In the genomic region with DNA sequence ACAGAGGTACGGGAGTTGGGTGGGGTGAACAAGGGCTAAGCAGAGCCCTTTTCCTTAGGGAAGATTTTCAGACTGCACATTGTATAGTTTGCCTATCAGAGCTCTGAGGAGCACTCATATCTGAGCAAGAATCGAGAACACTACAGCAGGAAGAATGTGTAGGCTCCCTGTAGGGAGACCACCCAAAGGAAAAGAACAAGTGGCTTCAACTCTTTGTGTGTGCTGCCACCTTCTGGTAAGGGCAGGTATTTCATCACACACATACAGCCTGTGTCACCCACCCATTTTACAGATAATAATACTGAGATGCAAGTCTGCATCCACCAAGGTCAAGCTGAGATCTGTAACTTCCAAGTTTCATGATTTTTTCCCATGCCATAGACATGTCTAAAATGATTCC, we compare ENCODE assay signal across 8 mouse cellular contexts.
DNase-seq lines count a peak whose midpoint lies in the region; ATAC-seq and TF ChIP-seq lines count a peak whose summit lies in the region.

No protein-coding gene starts in this region.

- WGBS in cerebellum, adult 2 months: 49% methylated on average over 2 of the region's 2 CpGs
- WGBS in neural tube, embryonic 11.5 days: 47% methylated on average over 2 of the region's 2 CpGs

- no peaks in the 10 kb centered on the region for H3K36me3 ChIP-seq in neural tube, embryonic 11.5 days (ENCODE audit: control insufficient read depth, insufficient read depth, low read length)

- no peak overlapping the region for H3K9ac ChIP-seq in neural tube, embryonic 11.5 days (ENCODE audit: low read length)

- peak; percentile 27; the same call in 1 of the 2 replicates for TF ChIP-seq CTCF in cerebellum, adult 2 months (IDR thresholded peaks at IDR 0.05; ENCODE audit: borderline replicate concordance, insufficient read depth, low read depth, low read length)

- H3K4me3 ChIP-seq in cerebellum, adult 2 months (replicated peaks; ENCODE audit: insufficient read depth, low read depth, low read length): no peak overlapping the region
- no peak overlapping the region for H3K4me3 ChIP-seq in neural tube, embryonic 11.5 days (ENCODE audit: low read depth, low read length)

- no peaks in the 10 kb centered on the region for H3K9me3 ChIP-seq in neural tube, embryonic 11.5 days (ENCODE audit: control insufficient read depth, low read length)

- ATAC-seq in neural tube, embryonic 11.5 days (ENCODE audit: insufficient read depth, low FRiP score, low TSS enrichment): 0 out of 2 replicates have a peak, but pooled peaks have one; percentile 57

- H3K4me2 ChIP-seq in neural tube, embryonic 11.5 days (ENCODE audit: low read depth): no peak overlapping the region

- TF ChIP-seq POLR2A in cerebellum, adult 2 months (IDR thresholded peaks at IDR 0.05; ENCODE audit: borderline replicate concordance, insufficient read depth, low read length): no peak

- no peaks in the 10 kb centered on the region for H3K27me3 ChIP-seq in cerebellum, adult 2 months (ENCODE audit: control insufficient read depth, insufficient read depth, low read length)
- no peaks in the 10 kb centered on the region for H3K27me3 ChIP-seq in neural tube, embryonic 11.5 days (ENCODE audit: control insufficient read depth, insufficient read depth, low read length)

- no peak overlapping the region for H3K27ac ChIP-seq in cerebellum, adult 2 months (ENCODE audit: insufficient read depth, low read length)
- H3K27ac ChIP-seq in neural tube, embryonic 11.5 days (ENCODE audit: low read depth, low read length): no peak overlapping the region

- intact Hi-C loops in left cerebral cortex, postnatal 4 days (cut with DNase I): no loop called here
- intact Hi-C loops in left cerebral cortex, postnatal 25 days (cut with DNase I): loop anchor here (2.0 kb wide), 2 partner anchors 1273 to 1449 kb away; a partner anchor contains a TSS

- no peaks in the 10 kb centered on the region for H3K4me1 ChIP-seq in cerebellum, adult 2 months (ENCODE audit: control insufficient read depth, insufficient read depth, low read length)
- H3K4me1 ChIP-seq in neural tube, embryonic 11.5 days (ENCODE audit: control insufficient read depth, insufficient read depth, low read length): no peaks in the 10 kb centered on the region

- DNase-seq in cerebellum, adult 2 months: no peak
- no peak for DNase-seq in cerebellum, adult 9-11 months
- peak; percentile 27 for DNase-seq in left cerebral cortex, postnatal 4 days
- no peak for DNase-seq in left cerebral cortex, postnatal 25 days (ENCODE audit: low spot score in 2 of 2)
- peak; percentile 34 for DNase-seq in WW6 (ENCODE audit: low read depth, low spot score)
- DNase-seq in induced T-regulatory cell, adult 2 months (ENCODE audit: low read depth): peak; percentile 55
- DNase-seq in neural tube, embryonic 11.5 days (ENCODE audit: low spot score): peak; percentile 34
- no peak for DNase-seq in testis, postnatal 10 days (ENCODE audit: low spot score)

Comparison
In these comparisons a context has a peak if more than half of its experiments do, and no peak if none do; other contexts are left out.
1. DNase-seq: peak in left cerebral cortex, postnatal 4 days (single experiment), WW6 (single experiment), induced T-regulatory cell, adult 2 months (single experiment) and neural tube, embryonic 11.5 days (single experiment); none in cerebellum, adult 2 months (0 of 2), cerebellum, adult 9-11 months (single experiment), left cerebral cortex, postnatal 25 days (0 of 2) and testis, postnatal 10 days (single experiment).